Mouse (Mus musculus) left cerebral cortex, postnatal 14 days (tissue): ENCODE data around the gene Anxa5. TPM values are rescaled to one million over a fixed set of nuclear protein-coding genes. Genes with fewer than 3 reads are reported as not detected.

Experiments
- microRNA-seq, 2 experiments: library from miRNA; unstranded; fragments of <30 nt; microRNA quantifications; one replicate each; pipeline ENCODE4 v1.2.0; 2022
- total RNA-seq, 2 experiments: library from RNA; stranded (reverse); gene quantifications; 2 replicates each; pipeline ENCODE4 v1.2.3; 2021

Gene Anxa5
- total RNA-seq, 2 experiments from 2014 or later = 47.2 to 48.7 TPM

Small RNA genes lying within 50 kb of the gene (microRNA-seq; reads per million reads assigned to microRNA genes)
- 1.3 to 2.1 reads per million in 2 experiments for gene Mir7009

Other genes with a start within 250 kb of the Anxa5 start
- under 1 TPM in 1 of 2 experiments, not detected in 1; 0.40 TPM for gene 1810062G17Rik, start within 50 bp of the Anxa5 start, total RNA-seq
- gene Gm11549, start 45.9 kb upstream of the Anxa5 start, total RNA-seq = 10 to 100 TPM; 25.2 to 35.5 TPM
- 10 to 100 TPM; 40.6 to 45.7 TPM for gene Exosc9, start 76.7 kb upstream of the Anxa5 start, total RNA-seq
- gene Ccna2, start 96.3 kb upstream of the Anxa5 start, total RNA-seq = 1 to 10 TPM; 2.2 TPM
- 10 to 100 TPM; 12.9 to 13.9 TPM for gene Bbs7, start 137.6 kb upstream of the Anxa5 start, total RNA-seq
- 10 to 100 TPM; 22.4 to 31.3 TPM for gene Trpc3, start 214.3 kb upstream of the Anxa5 start, total RNA-seq